Mouse (Mus musculus): ENCODE results near the gene Meiob. TPM values are rescaled to one million over a fixed set of nuclear protein-coding genes. Genes with fewer than 3 reads are reported as not detected.

The Meiob gene
- polyA plus RNA-seq, 1 experiment from 2014 or later = 0.06 TPM

DNA sequence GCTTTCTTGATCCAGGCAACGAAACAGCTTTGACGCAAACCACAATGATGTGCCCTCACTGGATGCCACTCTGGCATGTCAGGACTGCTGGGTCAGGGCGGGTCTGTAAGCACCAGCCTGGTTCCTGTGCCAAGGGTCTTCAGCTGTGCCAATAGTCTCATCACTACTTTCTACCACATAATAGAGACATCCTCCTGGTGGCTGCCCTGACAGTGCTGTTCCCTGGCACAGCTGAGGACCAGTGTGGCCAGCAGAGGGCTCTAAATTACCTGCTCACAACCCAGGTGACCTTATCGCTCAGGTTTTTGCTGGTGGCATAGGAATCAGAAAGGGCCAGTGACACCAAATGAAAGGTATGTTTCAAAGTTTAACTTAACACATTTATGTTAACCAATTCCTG, 37.0 kb downstream of the Meiob start:
- 45% methylated on average over 4 of the region's 4 CpGs for WGBS
- no peaks in the 10 kb centered on the region for H3K9me3 ChIP-seq (replicated peaks)
- no peaks in the 10 kb centered on the region for H3K4me1 ChIP-seq

DNA sequence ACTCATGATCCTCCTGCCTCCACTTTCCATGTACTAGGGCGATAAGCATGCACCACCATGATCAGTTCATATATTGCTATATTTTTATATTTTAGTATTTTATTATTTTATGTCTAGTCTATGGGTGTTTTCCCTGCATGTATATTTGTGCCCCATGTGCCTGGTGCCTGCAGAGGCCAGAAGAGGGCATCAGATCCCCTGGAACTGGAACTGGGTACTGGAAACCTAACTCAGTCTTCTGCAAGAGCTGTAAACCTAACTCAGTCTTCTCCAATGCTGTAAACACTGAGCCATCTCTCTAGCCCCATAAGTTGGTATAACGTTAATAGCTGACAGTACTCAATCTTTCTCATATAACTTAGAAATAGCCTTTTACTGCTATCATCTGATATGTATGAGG, 38.5 kb downstream of the Meiob start:
- H3K4me3 ChIP-seq = no peak overlapping the region
- no peaks in the 10 kb centered on the region for H3K36me3 ChIP-seq
- WGBS = 58% methylated on average over 2 of the region's 2 CpGs
- no peak overlapping the region for H3K27ac ChIP-seq (replicated peaks)
- H3K27me3 ChIP-seq (ENCODE audit: low read depth, poor library complexity, severe bottlenecking) = peaks cover 6% of the 10 kb centered on the region
- no peaks in the 10 kb centered on the region for H3K9me3 ChIP-seq (replicated peaks)
- no peak for DNase-seq (ENCODE audit: low spot score)
- H3K4me1 ChIP-seq = no peaks in the 10 kb centered on the region

More for the DNA sequence above, 37.0 kb downstream of the Meiob start:
- Histone ChIP-seq H3K36me3 (no peaks in the 10 kb centered on the region), H3K4me3 (no peak overlapping the region), H3K27ac (replicated peaks) (no peak overlapping the region), H3K27me3 (ENCODE audit: low read depth, poor library complexity, severe bottlenecking) (peaks cover 6% of the 10 kb centered on the region)
- no peak for DNase-seq (ENCODE audit: low spot score)

DNA sequence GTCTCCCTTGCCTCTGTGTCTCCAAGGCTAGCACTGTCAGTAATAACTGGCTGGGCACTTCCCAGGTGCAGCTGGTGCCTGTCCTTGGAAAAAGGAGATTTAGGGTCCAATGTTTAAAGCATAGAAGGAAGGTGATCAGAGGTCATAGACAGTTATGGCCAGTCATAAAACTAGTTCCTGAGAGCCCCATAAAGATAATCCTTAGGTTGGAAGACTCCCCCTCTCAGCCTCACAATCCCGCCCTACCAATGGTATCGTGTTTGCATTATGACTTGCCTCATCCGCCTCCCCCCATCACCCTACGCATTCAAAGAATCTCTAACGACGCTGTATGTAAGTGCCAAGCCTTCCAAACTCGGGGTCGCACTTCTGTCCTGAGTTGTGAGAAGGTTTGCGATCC, 40.4 kb downstream of the Meiob start:
- no peaks in the 10 kb centered on the region for H3K36me3 ChIP-seq
- WGBS = 61% methylated on average over 9 of the region's 9 CpGs
- H3K9me3 ChIP-seq (replicated peaks) = no peaks in the 10 kb centered on the region
- peaks cover 15% of the 10 kb centered on the region for H3K4me1 ChIP-seq
- H3K27ac ChIP-seq (replicated peaks) = no peak overlapping the region
- H3K4me3 ChIP-seq = no peak overlapping the region
- no peak for DNase-seq (ENCODE audit: low spot score)
- peaks cover 6% of the 10 kb centered on the region for H3K27me3 ChIP-seq (ENCODE audit: low read depth, poor library complexity, severe bottlenecking)

DNA sequence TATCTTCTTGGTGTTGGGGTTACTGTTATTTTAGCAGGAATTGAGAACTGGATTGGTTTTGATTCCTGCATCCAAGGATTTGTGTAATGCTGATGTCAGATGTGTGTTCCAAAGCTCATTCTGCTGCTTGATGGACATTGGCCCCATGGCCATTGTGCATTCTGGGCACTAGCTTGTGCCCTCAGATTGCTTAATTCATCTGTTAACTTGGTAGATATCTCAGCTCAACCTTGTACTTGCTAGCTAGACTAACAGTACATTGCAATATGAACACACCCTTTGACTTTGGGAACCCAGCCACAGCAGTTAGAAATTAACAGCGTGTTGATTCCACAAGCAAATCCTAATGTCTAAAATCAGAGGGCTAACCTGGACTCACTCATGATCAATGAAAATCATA, 43.3 kb downstream of the Meiob start:
- no peak overlapping the region for H3K4me3 ChIP-seq
- no peaks in the 10 kb centered on the region for H3K36me3 ChIP-seq
- H3K27me3 ChIP-seq (ENCODE audit: low read depth, poor library complexity, severe bottlenecking) = peaks cover 10% of the 10 kb centered on the region
- H3K27ac ChIP-seq (replicated peaks) = no peak overlapping the region
- WGBS = 90% methylated on average over 1 of the region's 1 CpGs
- H3K4me1 ChIP-seq = peaks cover 30% of the 10 kb centered on the region
- DNase-seq (ENCODE audit: low spot score) = no peak
- no peaks in the 10 kb centered on the region for H3K9me3 ChIP-seq (replicated peaks)

DNA sequence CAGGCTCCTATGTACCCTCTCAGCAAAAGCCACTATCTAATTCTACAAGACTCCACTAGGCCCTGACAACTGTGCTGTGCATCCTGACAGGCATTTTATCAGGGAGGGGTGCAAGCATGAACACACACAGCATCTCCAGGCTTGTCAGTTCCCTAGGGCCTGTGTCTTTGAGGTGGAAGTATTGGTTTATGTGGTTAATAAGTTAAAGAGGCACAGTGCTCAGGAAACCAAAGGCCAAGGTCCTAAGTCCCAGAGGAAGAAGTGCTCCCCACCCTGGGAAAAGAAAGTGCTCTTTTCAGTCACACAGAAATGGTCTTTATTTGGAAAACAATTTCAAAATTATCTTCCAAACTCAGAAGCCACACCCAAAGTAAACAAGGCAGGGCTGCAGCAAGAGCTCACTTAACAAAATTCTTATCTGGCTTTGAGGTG, 44.5 kb downstream of the Meiob start:
- DNase-seq (ENCODE audit: low spot score) = no peak
- no peak overlapping the region for H3K27ac ChIP-seq (replicated peaks)
- peaks cover 30% of the 10 kb centered on the region for H3K4me1 ChIP-seq
- H3K4me3 ChIP-seq = peak overlapping the region; percentile 77
- H3K9me3 ChIP-seq (replicated peaks) = no peaks in the 10 kb centered on the region
- H3K36me3 ChIP-seq = peaks cover 4% of the 10 kb centered on the region
- peaks cover 10% of the 10 kb centered on the region for H3K27me3 ChIP-seq (ENCODE audit: low read depth, poor library complexity, severe bottlenecking)

DNA sequence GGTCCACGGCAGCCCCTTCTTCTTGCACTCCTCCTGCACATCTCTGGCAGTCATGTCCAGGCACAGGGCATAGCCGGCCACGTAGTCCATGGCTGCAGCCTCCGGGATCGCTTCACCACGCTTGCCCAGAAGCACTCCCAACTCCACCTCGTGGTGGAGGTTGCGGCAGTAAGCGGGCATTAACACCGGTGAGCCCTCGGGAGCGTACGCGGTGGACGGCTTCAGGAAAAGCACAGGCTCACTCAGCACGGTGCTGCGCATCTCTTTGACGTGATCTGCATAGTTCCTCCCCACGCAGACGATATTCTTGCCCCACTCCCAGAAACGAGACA, 45.6 kb downstream of the Meiob start:
- Histone ChIP-seq H3K27ac (replicated peaks) (peak overlapping the region; percentile 92), H3K4me1 (peaks cover 30% of the 10 kb centered on the region), H3K4me3 (peak overlapping the region; percentile 77), H3K27me3 (ENCODE audit: low read depth, poor library complexity, severe bottlenecking) (peaks cover 10% of the 10 kb centered on the region), H3K36me3 (peaks cover 14% of the 10 kb centered on the region), H3K9me3 (replicated peaks) (no peaks in the 10 kb centered on the region)
- under 1% methylated on average over 21 of the region's 21 CpGs for WGBS
- DNase-seq (ENCODE audit: low spot score) = no peak

DNA sequence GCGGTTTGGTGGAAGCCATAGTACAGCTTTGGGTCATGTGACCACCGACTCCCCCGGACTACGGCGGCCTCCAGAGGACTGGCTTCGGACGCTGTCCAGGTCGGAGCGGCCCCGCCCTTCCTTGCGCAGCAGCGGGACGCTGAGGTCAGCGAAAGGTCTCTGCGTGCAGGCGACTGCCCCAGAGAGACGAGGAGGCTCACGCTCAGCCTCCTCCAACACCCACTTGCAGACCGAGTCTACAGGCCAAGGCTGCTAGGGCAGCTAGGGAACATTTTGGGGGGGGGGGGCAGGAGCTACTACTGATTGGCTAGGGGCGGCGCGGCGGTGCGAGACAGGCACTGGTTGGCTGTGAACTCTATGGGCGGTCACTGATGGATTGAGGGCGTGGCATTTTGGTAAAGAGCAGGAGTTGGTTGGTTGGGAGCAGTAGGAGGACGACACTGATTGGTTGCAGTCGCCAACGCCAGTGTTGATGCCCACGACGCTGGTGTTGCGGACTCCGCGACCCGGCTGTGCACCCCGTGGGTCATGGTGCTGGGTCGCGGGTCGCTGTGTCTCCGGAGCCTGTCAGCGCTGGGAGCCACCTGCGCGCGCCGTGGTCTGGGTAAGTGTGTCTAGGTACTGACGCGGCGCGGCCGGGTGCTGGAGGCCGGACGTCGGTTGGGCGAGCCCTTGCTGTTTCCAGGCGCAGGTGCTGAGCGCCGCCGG, 46.1 kb downstream of the Meiob start, which contains the start of gene Fahd1:
Gene Fahd1, minus strand, starts transcription at position 300 of the 708 bp plus-strand sequence.
- H3K4me1 ChIP-seq = peaks cover 30% of the 10 kb centered on the region
- peak within 1 kb of the TSS; percentile 92 for H3K27ac ChIP-seq (replicated peaks)
- H3K36me3 ChIP-seq = peaks cover 14% of the 10 kb centered on the region
- H3K9me3 ChIP-seq (replicated peaks) = no peaks in the 10 kb centered on the region
- H3K27me3 ChIP-seq (ENCODE audit: low read depth, poor library complexity, severe bottlenecking) = peaks cover 10% of the 10 kb centered on the region
- peak within 1 kb of the TSS; percentile 77 for H3K4me3 ChIP-seq
- under 1% methylated on average over 58 of the region's 58 CpGs for WGBS
- DNase-seq (ENCODE audit: low spot score) = peak; percentile 97

DNA sequence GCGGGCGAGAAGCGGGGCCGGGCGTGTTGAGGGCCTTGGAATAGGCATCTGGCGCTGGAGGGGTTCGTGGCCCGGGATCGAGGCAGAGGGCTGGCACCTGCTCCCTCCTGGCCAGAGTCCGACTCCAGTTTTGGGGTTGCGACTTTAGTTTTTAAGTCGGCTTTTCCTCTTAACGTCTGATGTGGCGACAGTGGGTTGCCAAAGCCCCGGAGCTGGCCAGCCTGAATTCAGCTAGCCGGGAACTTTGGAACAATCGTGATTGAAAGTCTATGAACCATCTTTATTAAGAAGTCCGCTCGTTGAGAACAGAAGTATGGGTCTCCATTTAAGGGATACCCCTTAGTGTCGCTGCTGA, 46.7 kb downstream of the Meiob start:
- peak overlapping the region; percentile 77 for H3K4me3 ChIP-seq
- no peaks in the 10 kb centered on the region for H3K9me3 ChIP-seq (replicated peaks)
- peaks cover 30% of the 10 kb centered on the region for H3K4me1 ChIP-seq
- peak overlapping the region; percentile 70 for H3K27ac ChIP-seq (replicated peaks)
- no peak for DNase-seq (ENCODE audit: low spot score)
- peaks cover 14% of the 10 kb centered on the region for H3K36me3 ChIP-seq
- 2% methylated on average over 20 of the region's 20 CpGs for WGBS
- H3K27me3 ChIP-seq (ENCODE audit: low read depth, poor library complexity, severe bottlenecking) = peaks cover 10% of the 10 kb centered on the region

DNA sequence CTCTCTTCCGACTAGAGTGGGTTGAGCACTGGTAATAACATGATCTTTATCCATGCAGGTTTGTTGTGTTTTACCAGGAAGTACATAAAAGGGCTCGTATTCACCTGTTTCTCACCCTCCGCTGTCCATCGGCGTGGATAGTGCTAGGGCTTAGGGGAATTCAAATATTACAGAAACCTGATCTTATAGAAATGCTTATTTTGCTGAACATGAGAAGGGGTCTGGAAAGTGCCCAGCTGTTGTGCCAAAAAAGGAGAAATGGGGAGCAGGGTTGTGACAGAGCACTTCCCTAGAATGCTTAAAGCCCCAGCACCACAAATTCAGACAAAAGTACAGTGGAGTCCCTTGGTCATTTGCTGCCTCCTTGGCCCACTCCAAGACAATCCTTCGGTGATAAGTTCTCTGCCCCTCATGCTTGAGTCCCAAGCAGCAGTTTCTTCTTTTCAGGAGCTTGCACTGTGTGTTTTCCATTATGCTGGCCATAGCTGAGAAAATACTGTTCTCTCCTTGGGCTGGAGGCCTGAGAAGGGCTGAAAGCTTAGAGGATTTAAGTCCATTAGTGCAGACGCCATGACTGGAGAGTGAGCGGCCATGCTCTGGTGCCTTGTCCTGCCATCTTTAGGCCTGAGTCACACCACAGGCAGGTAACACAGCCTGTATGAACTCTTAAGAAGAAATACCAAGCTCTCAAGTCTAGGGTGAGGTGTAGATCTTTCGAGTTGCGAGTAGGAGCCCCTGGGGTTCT, 47.5 kb downstream of the Meiob start:
- DNase-seq (ENCODE audit: low spot score) = no peak
- Histone ChIP-seq H3K4me3 (peak overlapping the region; percentile 77), H3K36me3 (peaks cover 20% of the 10 kb centered on the region), H3K4me1 (peaks cover 30% of the 10 kb centered on the region), H3K27me3 (ENCODE audit: low read depth, poor library complexity, severe bottlenecking) (peaks cover 10% of the 10 kb centered on the region), H3K27ac (replicated peaks) (no peak overlapping the region), H3K9me3 (replicated peaks) (no peaks in the 10 kb centered on the region)
- 83% methylated on average over 10 of the region's 10 CpGs for WGBS

DNA sequence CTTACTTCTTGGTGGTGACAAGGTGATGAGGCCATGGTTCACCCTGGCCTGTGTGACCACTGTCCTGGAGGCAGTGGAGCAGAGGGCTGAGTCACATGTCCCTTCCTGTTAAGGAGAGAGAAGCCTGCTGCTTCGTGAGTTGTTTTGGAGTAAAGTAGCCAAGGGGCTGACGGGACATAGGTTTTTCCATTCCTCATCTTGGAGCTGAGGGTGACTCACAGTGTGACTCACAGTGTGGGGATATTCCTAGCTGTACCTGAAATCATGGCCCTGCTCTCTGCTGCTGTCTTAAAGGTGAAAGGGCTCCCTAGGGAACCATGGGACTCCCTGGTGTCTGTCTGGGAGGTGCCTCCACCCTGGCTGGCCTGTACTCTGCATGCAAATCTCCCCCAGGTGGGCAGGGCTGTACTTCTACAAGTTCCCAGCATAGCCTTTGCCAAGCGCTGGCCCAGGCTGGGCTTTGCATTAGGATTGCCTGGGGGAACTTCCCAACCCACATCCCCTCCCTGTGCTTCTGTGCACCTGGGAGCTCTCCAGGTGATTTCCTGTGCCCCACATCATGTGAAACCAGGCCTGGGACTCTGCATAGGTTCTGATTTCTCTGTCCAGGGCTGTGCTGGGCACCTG, 51.9 kb downstream of the Meiob start:
- H3K27ac ChIP-seq (replicated peaks) = no peak overlapping the region
- H3K4me1 ChIP-seq = peaks cover 8% of the 10 kb centered on the region
- no peak for DNase-seq (ENCODE audit: low spot score)
- H3K9me3 ChIP-seq (replicated peaks) = no peaks in the 10 kb centered on the region
- H3K27me3 ChIP-seq (ENCODE audit: low read depth, poor library complexity, severe bottlenecking) = peaks cover 9% of the 10 kb centered on the region
- H3K36me3 ChIP-seq = peaks cover 38% of the 10 kb centered on the region
- no peak overlapping the region for H3K4me3 ChIP-seq
- 77% methylated on average over 3 of the region's 3 CpGs for WGBS

DNA sequence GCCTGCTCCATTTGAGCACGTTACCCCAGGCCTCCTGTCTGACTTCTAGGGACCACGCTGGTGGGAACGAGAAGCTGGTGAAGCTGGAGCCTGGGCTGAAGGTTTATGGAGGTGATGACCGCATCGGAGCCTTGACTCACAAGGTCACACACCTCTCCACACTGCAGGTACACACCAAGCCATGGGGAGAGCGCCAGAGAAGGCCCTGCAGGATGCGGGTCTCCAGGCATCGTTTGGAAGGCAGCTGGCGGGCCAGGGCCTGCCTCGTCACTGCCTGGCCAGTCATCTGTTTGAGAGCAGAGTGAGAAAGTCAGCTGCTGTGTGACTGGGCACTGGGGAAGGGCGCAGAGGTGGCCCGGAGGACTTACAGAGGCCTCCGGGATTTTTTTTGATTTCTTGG, 52.5 kb downstream of the Meiob start:
- Histone ChIP-seq H3K27me3 (ENCODE audit: low read depth, poor library complexity, severe bottlenecking) (peaks cover 3% of the 10 kb centered on the region), H3K36me3 (peaks cover 44% of the 10 kb centered on the region), H3K9me3 (replicated peaks) (no peaks in the 10 kb centered on the region), H3K27ac (replicated peaks) (no peak overlapping the region), H3K4me1 (peaks cover 2% of the 10 kb centered on the region), H3K4me3 (no peak overlapping the region)
- no peak for DNase-seq (ENCODE audit: low spot score)
- WGBS = 93% methylated on average over 13 of the region's 13 CpGs

DNA sequence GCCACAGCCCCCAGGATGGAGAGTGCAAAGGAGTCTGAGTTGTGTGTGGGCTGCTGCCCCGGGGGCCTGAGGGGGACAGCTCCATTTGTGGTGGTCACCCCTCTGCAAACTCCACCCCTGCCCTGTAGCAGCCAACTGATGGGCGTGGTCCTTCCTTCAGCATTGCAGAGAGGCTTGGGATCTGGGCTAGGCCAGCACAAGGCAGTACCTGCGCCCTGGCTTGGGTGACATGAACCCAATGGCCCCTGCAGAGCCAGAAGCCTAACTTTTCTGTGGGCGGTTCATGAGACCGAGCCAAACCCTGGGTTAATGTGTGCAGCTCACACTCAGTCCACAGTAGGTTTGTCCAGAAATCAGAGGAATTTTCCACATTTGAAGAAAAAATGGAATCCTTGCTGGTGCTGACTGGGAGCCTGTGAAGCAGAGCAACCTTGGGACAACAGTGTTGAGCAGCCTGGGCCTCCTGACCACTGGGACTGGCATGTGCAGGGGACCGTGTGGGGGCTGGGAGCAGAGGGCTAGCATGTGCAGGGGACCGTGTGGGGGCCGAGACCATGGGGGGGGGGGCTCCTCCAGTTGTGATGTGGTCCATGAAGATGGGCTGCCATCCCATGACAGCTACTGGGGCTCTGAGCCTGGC, 53.9 kb downstream of the Meiob start:
- Histone ChIP-seq H3K4me3 (no peak overlapping the region), H3K27ac (replicated peaks) (no peak overlapping the region), H3K27me3 (ENCODE audit: low read depth, poor library complexity, severe bottlenecking) (no peaks in the 10 kb centered on the region), H3K4me1 (no peaks in the 10 kb centered on the region), H3K9me3 (replicated peaks) (no peaks in the 10 kb centered on the region), H3K36me3 (peaks cover 57% of the 10 kb centered on the region)
- no peak for DNase-seq (ENCODE audit: low spot score)
- 89% methylated on average over 8 of the region's 8 CpGs for WGBS
